9 mouse cellular contexts compared by ENCODE assay signal in the genomic region with DNA sequence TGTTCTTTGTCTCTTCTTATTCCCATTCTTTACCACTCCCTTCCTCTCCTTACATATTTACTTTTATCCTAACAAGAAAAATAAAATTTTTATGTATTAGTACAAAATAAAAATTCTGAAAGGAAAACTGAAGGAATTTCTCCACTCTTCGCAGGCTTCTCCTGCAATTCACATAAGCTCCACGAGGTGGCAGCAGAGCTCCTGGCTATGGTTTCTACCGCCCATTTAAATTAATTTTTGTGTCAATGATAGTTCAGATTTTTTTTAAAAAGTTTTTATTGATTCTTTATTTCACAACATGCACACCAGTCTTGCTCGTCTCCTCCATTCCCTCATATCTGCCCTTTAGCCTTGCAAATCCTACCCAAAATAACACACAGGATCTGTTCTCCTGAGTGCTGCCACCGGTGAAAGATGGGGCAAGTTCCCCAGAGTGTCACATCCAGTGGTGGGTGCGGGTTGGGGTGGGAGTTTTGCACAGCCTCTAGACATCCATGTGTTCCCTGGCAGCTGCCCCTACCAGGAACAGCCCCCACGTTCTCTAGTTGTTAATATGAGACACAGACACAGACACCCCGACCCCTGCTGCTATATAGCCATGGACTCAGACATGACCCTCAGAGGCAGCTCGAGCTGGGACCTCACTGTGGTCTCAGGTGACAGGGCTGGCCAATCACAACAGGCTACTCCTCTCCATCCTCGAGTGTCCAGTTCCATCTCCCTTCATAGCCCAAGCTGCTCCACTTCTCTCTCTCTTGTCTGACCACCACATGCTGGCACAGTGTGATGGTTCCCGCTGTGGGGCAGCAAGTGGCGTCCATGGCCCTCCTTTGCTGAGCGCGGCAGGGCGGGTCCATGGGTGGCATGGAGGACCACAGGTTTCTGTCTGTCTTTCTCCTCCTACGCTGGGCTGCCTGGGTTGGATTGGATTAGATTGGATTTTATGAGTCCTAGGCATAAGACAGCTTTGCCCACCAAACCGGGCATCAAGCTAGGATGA. TPM values are rescaled to one million over a fixed set of nuclear protein-coding genes. Genes with fewer than 3 reads are reported as not detected.
DNase-seq lines count a peak whose midpoint lies in the region; ATAC-seq and TF ChIP-seq lines count a peak whose summit lies in the region.
"Had no signal": no experiment of that assay in that cellular context is flagged by ENCODE, and none has a peak within 500 bp of the region (broad histone marks: within the 10 kb centered on the region; RNA-seq: fewer than 3 reads in every experiment).

No protein-coding gene starts in this region.

- peaks cover 0 to 10% of the 10 kb centered on the region in 2 experiments; a peak in 2 of 4 replicates for H3K4me1 ChIP-seq in ES-E14 (ENCODE audit: control insufficient read depth in 2 of 2, insufficient read depth in 2 of 2, low read length in 2 of 2, poor library complexity in 1 of 2)
- H3K4me1 ChIP-seq in cerebellum, adult 2 months (ENCODE audit: control insufficient read depth, insufficient read depth, low read length) = no peaks in the 10 kb centered on the region
- no peaks in the 10 kb centered on the region for H3K4me1 ChIP-seq in midbrain, postnatal 0 days (ENCODE audit: insufficient read depth, low read length)

- peak overlapping the region; percentile 26 for H3K9ac ChIP-seq in ES-E14 (ENCODE audit: insufficient read depth, low read depth, low read length, poor library complexity, severe bottlenecking)
- no peak overlapping the region for H3K9ac ChIP-seq in midbrain, postnatal 0 days (replicated peaks; ENCODE audit: low read length, poor library complexity, severe bottlenecking)

- H3K4me3 ChIP-seq in left cerebral cortex, adult 2 months = no peak overlapping the region
- H3K4me3 ChIP-seq in ES-E14 (ENCODE audit: insufficient read depth in 1 of 2, low read depth in 1 of 2, low read length in 2 of 2, poor library complexity in 1 of 2, severe bottlenecking in 1 of 2) = peak overlapping the region; percentile 0 to 52; a peak in 2 of 4 replicates
- no peak overlapping the region for H3K4me3 ChIP-seq in cerebellum, adult 2 months (replicated peaks; ENCODE audit: insufficient read depth, low read depth, low read length)
- H3K4me3 ChIP-seq in midbrain, postnatal 0 days (ENCODE audit: low read depth, low read length) = no peak overlapping the region

- H3K4me2 ChIP-seq in midbrain, postnatal 0 days (ENCODE audit: low read depth, low read length, poor library complexity, severe bottlenecking) = no peak overlapping the region

- no peaks in the 10 kb centered on the region for H3K36me3 ChIP-seq in ES-E14 (ENCODE audit: control insufficient read depth, insufficient read depth, low read length, poor library complexity, severe bottlenecking)
- H3K36me3 ChIP-seq in midbrain, postnatal 0 days (ENCODE audit: insufficient read depth, low read length) = no peaks in the 10 kb centered on the region

- intact Hi-C loops in left cerebral cortex, adult 2 months (cut with DNase I) = loop anchor here (1.0 to 5.0 kb wide), 4 partner anchors 149 to 539 kb away; partner anchors contain the start of gene Polq
- intact Hi-C loops in left cerebral cortex, postnatal 14 days (cut with DNase I) = loop anchor here (1.0 to 5.0 kb wide), 3 partner anchors 149 to 344 kb away; no protein-coding TSS in a partner anchor

- peak; percentile 20 to 42 for DNase-seq in left cerebral cortex, adult 2 months (ENCODE audit: extremely low spot score in 1 of 2, low spot score in 2 of 2)
- no peak for DNase-seq in left cerebral cortex, adult 11 months (ENCODE audit: low spot score)
- DNase-seq in ES-E14 (ENCODE audit: low read depth, low spot score) = peak; percentile 31
- peak; percentile 4 to 48 for DNase-seq in cerebellum, adult 2 months
- DNase-seq in forelimb bud, embryonic 11.5 days (ENCODE audit: low read depth, low spot score) = peak; percentile 13
- peak; percentile 24 to 69 for DNase-seq in left cerebral cortex, postnatal 14 days (ENCODE audit: low spot score in 2 of 2)
- DNase-seq in midbrain, postnatal 0 days (ENCODE audit: low spot score) = no peak
- no peak for DNase-seq in Muller cell, postnatal 12 days (ENCODE audit: inconsistent ontology term)

- H3K27me3 ChIP-seq in cerebellum, adult 2 months (ENCODE audit: control insufficient read depth, insufficient read depth, low read length) = no peaks in the 10 kb centered on the region
- no peaks in the 10 kb centered on the region for H3K27me3 ChIP-seq in midbrain, postnatal 0 days (ENCODE audit: insufficient read depth, low read length)

- in situ Hi-C loops in ES-E14 (cut with MboI; ENCODE audit: low sequenced_read_pairs in 2 of 2, unreplicated experiment in 2 of 2) = loop anchor here (5.0 to 10.0 kb wide), 3 partner anchors 241 to 341 kb away; no protein-coding TSS in a partner anchor

- ATAC-seq in midbrain, postnatal 0 days (ENCODE audit: low FRiP score) = no peak

- no peaks in the 10 kb centered on the region for H3K9me3 ChIP-seq in ES-E14 (ENCODE audit: control insufficient read depth, insufficient read depth, low read depth, low read length)
- no peaks in the 10 kb centered on the region for H3K9me3 ChIP-seq in midbrain, postnatal 0 days (ENCODE audit: low read length)

- 39% methylated on average over 17 of the region's 17 CpGs for WGBS in cerebellum, adult 2 months
- WGBS in midbrain, postnatal 0 days = 52% methylated on average over 17 of the region's 17 CpGs

- H3K27ac ChIP-seq in left cerebral cortex, adult 2 months = no peak overlapping the region
- H3K27ac ChIP-seq in ES-E14 (ENCODE audit: insufficient read depth, low read depth, low read length, poor library complexity, severe bottlenecking) = no peak overlapping the region
- no peak overlapping the region for H3K27ac ChIP-seq in cerebellum, adult 2 months (ENCODE audit: insufficient read depth, low read length)
- H3K27ac ChIP-seq in midbrain, postnatal 0 days (ENCODE audit: low read depth, low read length) = no peak overlapping the region

- TF ChIP-seq CTCF in left cerebral cortex, adult 2 months (IDR thresholded peaks at IDR 0.05) = peak; percentile 99
- peak; percentile 62; the same call in 1 of the 2 replicates for TF ChIP-seq CTCF in cerebellum, adult 2 months (IDR thresholded peaks at IDR 0.05; ENCODE audit: borderline replicate concordance, insufficient read depth, low read depth, low read length)
- TF ChIP-seq CTCF in midbrain, postnatal 0 days (IDR thresholded peaks at IDR 0.05) = peak; percentile 86

- TF ChIP-seq POLR2A in cerebellum, adult 2 months (IDR thresholded peaks at IDR 0.05; ENCODE audit: borderline replicate concordance, insufficient read depth, low read length) = no peak

TF ChIP-seq in ES-E14, 5 proteins besides CTCF, POLR2A, EP300 and RAD21:
- TF ChIP-seq ZNF384 (IDR thresholded peaks at IDR 0.05; ENCODE audit: low read depth, low read length) (0 out of 2 replicates have a peak, but pooled peaks have one; percentile 23), ZC3H11A (IDR thresholded peaks at IDR 0.05; ENCODE audit: borderline replicate concordance, low read depth, low read length) (peak; percentile 97), HCFC1 (IDR thresholded peaks at IDR 0.05; ENCODE audit: borderline replicate concordance, insufficient read depth, low read length) (no peak)

RNA-seq across cellular contexts. Expression of gene Stfa3, which starts 18.3 kb away (rescaled TPM):
- not detected for total RNA-seq in left cerebral cortex, adult 2 months (2021)
- total RNA-seq in ES-E14 (2012; rRNA removed) = not detected in 2 replicates
- not detected in 2 replicates for polyA plus RNA-seq in cerebellum, adult 2 months (2012; rRNA removed)
- not detected for total RNA-seq in left cerebral cortex, postnatal 14 days (2021)
- 9.9 TPM in 1 of 2 replicates, not detected in the other for total RNA-seq in midbrain, postnatal 0 days (2014; rRNA removed)
- polyA plus RNA-seq in midbrain, postnatal 0 days (2015; fragmentation: Nextera tagmentation; extraction: Ambion mirVana) = not detected in 2 replicates
- polyA plus RNA-seq: frontal cortex, adult 2 months had no signal

Comparison
In these comparisons a context has a peak if more than half of its experiments do, and no peak if none do; other contexts are left out.
1. DNase-seq: peak in left cerebral cortex, adult 2 months (2 of 2), ES-E14 (single experiment), cerebellum, adult 2 months (2 of 2), forelimb bud, embryonic 11.5 days (single experiment) and left cerebral cortex, postnatal 14 days (2 of 2); none in left cerebral cortex, adult 11 months (single experiment), midbrain, postnatal 0 days (single experiment) and Muller cell, postnatal 12 days (single experiment).
2. H3K4me3 ChIP-seq: peak in ES-E14 (2 of 2); none in left cerebral cortex, adult 2 months (single experiment), cerebellum, adult 2 months (single experiment) and midbrain, postnatal 0 days (single experiment).
3. Peak in every context shown above with its lines, with median percentiles within 50 percentile points of each other: CTCF ChIP-seq.